Mouse (Mus musculus) MEL (cell line): Measurements from ENCODE around the gene Spem2. TPM values are rescaled to one million over a fixed set of nuclear protein-coding genes. Genes with fewer than 3 reads are reported as not detected.
A peak's percentile ranks its signal among the peaks of the same experiment; 100 is the strongest.

Experiments used
- DNase-seq: peaks from one replicate; pipeline ENCODE4 v3.0.0; 2011; ENCODE audit warnings: low read depth, low spot score
- H3K27ac ChIP-seq: 2 replicates; pipeline ENCODE4 v1.5.1; 2012; ENCODE audit warnings: low read depth, mild to moderate bottlenecking, control low read depth, low read length, moderate library complexity; ENCODE audit not compliant: control insufficient read depth
- H3K27me3 ChIP-seq, 2 experiments: fragments of 150-350 bp in 1 of 2; sonication (generic) in 1 of 2; 2 replicates each; pipeline ENCODE4 v1.6.1; 2012; ENCODE audit warnings: low read length in 2 of 2, mild to moderate bottlenecking in 2 of 2, improper control_type of control experiment in 1 of 2, moderate library complexity in 1 of 2; ENCODE audit not compliant: insufficient read depth in 2 of 2, control insufficient read depth in 1 of 2
- H3K36me3 ChIP-seq, 2 experiments: 2 replicates each; pipeline ENCODE4 v1.6.1; 2012 to 2014; ENCODE audit warnings: low read length in 2 of 2, improper control_type of control experiment in 1 of 2, inconsistent platforms in 1 of 2, mild to moderate bottlenecking in 1 of 2; ENCODE audit not compliant: insufficient read depth in 2 of 2, control insufficient read depth in 1 of 2
- H3K4me1 ChIP-seq, 2 experiments: fragments of 150-350 bp in 1 of 2; sonication (generic) in 1 of 2; 2 replicates each; pipeline ENCODE4 v1.6.1; 2012; ENCODE audit warnings: low read length in 2 of 2, improper control_type of control experiment in 1 of 2, mild to moderate bottlenecking in 1 of 2; ENCODE audit not compliant: insufficient read depth in 2 of 2, control insufficient read depth in 1 of 2
- H3K4me3 ChIP-seq, 2 experiments: fragments of 150-350 bp in 1 of 2; sonication (generic) in 1 of 2; 2 replicates each; pipeline ENCODE4 v1.5.1; 2012; ENCODE audit warnings: low read depth in 2 of 2, low read length in 2 of 2, mild to moderate bottlenecking in 2 of 2, moderate library complexity in 2 of 2, control low read depth in 1 of 2, improper control_type of control experiment in 1 of 2; ENCODE audit not compliant: control insufficient read depth in 1 of 2, insufficient read depth in 1 of 2
- H3K79me2 ChIP-seq: 2 replicates; pipeline ENCODE4 v1.6.1; 2012; ENCODE audit warnings: mild to moderate bottlenecking, low read length, moderate library complexity; ENCODE audit not compliant: control insufficient read depth, poor library complexity, insufficient read depth
- H3K9ac ChIP-seq: 2 replicates; pipeline ENCODE4 v1.6.1; 2012; ENCODE audit warnings: low read depth, mild to moderate bottlenecking, control low read depth, low read length, moderate library complexity; ENCODE audit not compliant: control insufficient read depth, poor library complexity, severe bottlenecking
- H3K9me3 ChIP-seq: fragments of 150-350 bp; sonication (generic); replicated peaks from 2 replicates; pipeline ENCODE4 v1.6.1; 2012; ENCODE audit warnings: mild to moderate bottlenecking, low read length, improper control_type of control experiment, moderate library complexity; ENCODE audit not compliant: insufficient read depth
- BHLHE40 ChIP-seq: IDR thresholded peaks from 2 replicates; pipeline ENCODE4 v1.6.1; 2012; ENCODE audit warnings: low read depth, mild to moderate bottlenecking, inconsistent platforms, low read length, improper control_type of control experiment, borderline replicate concordance
- CHD1 ChIP-seq: IDR thresholded peaks from 2 replicates; pipeline ENCODE4 v1.6.1; 2012; ENCODE audit warnings: low read depth, mild to moderate bottlenecking, inconsistent platforms, low read length, improper control_type of control experiment
- CHD2 ChIP-seq: IDR thresholded peaks from 2 replicates; pipeline ENCODE4 v1.6.1; 2011; ENCODE audit warnings: low read length, improper control_type of control experiment
- E2F4 ChIP-seq: IDR thresholded peaks from 2 replicates; pipeline ENCODE4 v1.6.1; 2011; ENCODE audit warnings: low read depth, low read length, improper control_type of control experiment, borderline replicate concordance
- ELF1 ChIP-seq: IDR thresholded peaks from 2 replicates; pipeline ENCODE4 v1.6.1; 2014; ENCODE audit warnings: low read depth, mild to moderate bottlenecking, inconsistent platforms, low read length, improper control_type of control experiment, moderate library complexity
- EP300 ChIP-seq, 2 experiments: IDR thresholded peaks; 2 replicates each; pipeline ENCODE4 v1.6.1; 2011; ENCODE audit warnings: improper control_type of control experiment in 2 of 2, low read length in 2 of 2, low read depth in 1 of 2, mild to moderate bottlenecking in 1 of 2
- ETS1 ChIP-seq: IDR thresholded peaks from 2 replicates; pipeline ENCODE4 v1.6.1; 2012; ENCODE audit warnings: low read depth, mild to moderate bottlenecking, inconsistent platforms, low read length, improper control_type of control experiment, moderate library complexity
- GABPA ChIP-seq: IDR thresholded peaks from 2 replicates; pipeline ENCODE4 v1.6.1; 2012; ENCODE audit warnings: low read depth, mild to moderate bottlenecking, inconsistent platforms, low read length, improper control_type of control experiment, moderate library complexity
- GATA1 ChIP-seq: IDR thresholded peaks from 2 replicates; pipeline ENCODE4 v1.6.1; 2011; ENCODE audit warnings: low read depth, low read length, improper control_type of control experiment
- HCFC1 ChIP-seq: IDR thresholded peaks from 2 replicates; pipeline ENCODE4 v1.6.1; 2012; ENCODE audit warnings: low read depth, mild to moderate bottlenecking, inconsistent platforms, low read length, improper control_type of control experiment, moderate library complexity
- JUND ChIP-seq: IDR thresholded peaks from 2 replicates; pipeline ENCODE4 v1.6.1; 2011; ENCODE audit warnings: low read depth, mild to moderate bottlenecking, improper control_type of control experiment, low read length
- MAFK ChIP-seq: IDR thresholded peaks from 2 replicates; pipeline ENCODE4 v1.6.1; 2011; ENCODE audit warnings: low read depth, mild to moderate bottlenecking, low read length, improper control_type of control experiment, borderline replicate concordance
- MAX ChIP-seq: IDR thresholded peaks from 2 replicates; pipeline ENCODE4 v1.6.1; 2011; ENCODE audit warnings: low read length, improper control_type of control experiment
- MAZ ChIP-seq: IDR thresholded peaks from 2 replicates; pipeline ENCODE4 v1.6.1; 2012; ENCODE audit warnings: low read depth, mild to moderate bottlenecking, inconsistent platforms, low read length, improper control_type of control experiment
- MEF2A ChIP-seq: IDR thresholded peaks from 2 replicates; pipeline ENCODE4 v1.6.1; 2014; ENCODE audit warnings: low read depth, mild to moderate bottlenecking, inconsistent platforms, low read length, improper control_type of control experiment; ENCODE audit not compliant: poor library complexity, insufficient replicate concordance, severe bottlenecking; ENCODE audit errors: extremely low read depth
- MYB ChIP-seq: IDR thresholded peaks from 2 replicates; pipeline ENCODE4 v1.6.1; 2011; ENCODE audit warnings: mild to moderate bottlenecking, low read depth, low read length, improper control_type of control experiment
- MYC ChIP-seq: IDR thresholded peaks from 2 replicates; pipeline ENCODE4 v1.6.1; 2011; ENCODE audit warnings: low read depth, mild to moderate bottlenecking, low read length, improper control_type of control experiment, moderate library complexity
- NELFE ChIP-seq: IDR thresholded peaks from 2 replicates; pipeline ENCODE4 v1.6.1; 2011; ENCODE audit warnings: low read depth, low read length, improper control_type of control experiment
- NRF1 ChIP-seq: IDR thresholded peaks from 2 replicates; pipeline ENCODE4 v1.6.1; 2014; ENCODE audit warnings: low read depth, mild to moderate bottlenecking, inconsistent platforms, low read length, improper control_type of control experiment, moderate library complexity; ENCODE audit not compliant: poor library complexity, insufficient read depth, severe bottlenecking
- POLR2A ChIP-seq, 2 experiments: IDR thresholded peaks; 2 replicates each; pipeline ENCODE4 v1.6.1; 2011 to 2012; ENCODE audit warnings: low read length in 2 of 2, mild to moderate bottlenecking in 2 of 2, control low read depth in 1 of 2, improper control_type of control experiment in 1 of 2, low read depth in 1 of 2, moderate library complexity in 1 of 2; ENCODE audit not compliant: control insufficient read depth in 1 of 2, insufficient read depth in 1 of 2, poor library complexity in 1 of 2
- POLR2AphosphoS2 ChIP-seq: IDR thresholded peaks from 2 replicates; pipeline ENCODE4 v1.6.1; 2011; ENCODE audit warnings: low read length, improper control_type of control experiment
- POLR2AphosphoS5 ChIP-seq: IDR thresholded peaks from 2 replicates; pipeline ENCODE4 v1.6.1; 2012; ENCODE audit warnings: low read depth, borderline replicate concordance, mild to moderate bottlenecking, inconsistent platforms, low read length, moderate library complexity, mixed read lengths
- RAD21 ChIP-seq: IDR thresholded peaks from 2 replicates; pipeline ENCODE4 v1.6.1; 2011; ENCODE audit warnings: mild to moderate bottlenecking, low read depth, low read length, improper control_type of control experiment
- RCOR1 ChIP-seq: IDR thresholded peaks from 2 replicates; pipeline ENCODE4 v1.6.1; 2012; ENCODE audit warnings: low read depth, mild to moderate bottlenecking, inconsistent platforms, low read length, improper control_type of control experiment
- SIN3A ChIP-seq: IDR thresholded peaks from 2 replicates; pipeline ENCODE4 v1.6.1; 2012; ENCODE audit warnings: low read length, improper control_type of control experiment, inconsistent platforms
- SMC3 ChIP-seq: IDR thresholded peaks from 2 replicates; pipeline ENCODE4 v1.6.1; 2011; ENCODE audit warnings: low read depth, low read length, improper control_type of control experiment
- TAL1 ChIP-seq: IDR thresholded peaks from 2 replicates; pipeline ENCODE4 v1.6.1; 2012; ENCODE audit warnings: mild to moderate bottlenecking, inconsistent platforms, low read length, moderate library complexity, mixed read lengths
- TBP ChIP-seq: IDR thresholded peaks from 2 replicates; pipeline ENCODE4 v1.8.0; 2011; ENCODE audit warnings: low read depth, low read length, improper control_type of control experiment
- TCF12 ChIP-seq: IDR thresholded peaks from 2 replicates; pipeline ENCODE4 v1.6.1; 2014; ENCODE audit warnings: low read depth, mild to moderate bottlenecking, inconsistent platforms, low read length, improper control_type of control experiment, moderate library complexity
- UBTF ChIP-seq: IDR thresholded peaks from 2 replicates; pipeline ENCODE4 v1.6.1; 2012; ENCODE audit warnings: low read depth, mild to moderate bottlenecking, inconsistent platforms, low read length, improper control_type of control experiment, moderate library complexity, borderline replicate concordance; ENCODE audit not compliant: insufficient read depth
- USF1 ChIP-seq: IDR thresholded peaks from 2 replicates; pipeline ENCODE4 v1.6.1; 2014; ENCODE audit warnings: low read depth, mild to moderate bottlenecking, inconsistent platforms, low read length, improper control_type of control experiment, moderate library complexity
- USF2 ChIP-seq, 2 experiments: IDR thresholded peaks; 2 replicates each; pipeline ENCODE4 v1.6.1; 2011 to 2012; ENCODE audit warnings: improper control_type of control experiment in 2 of 2, low read length in 2 of 2, borderline replicate concordance in 1 of 2, inconsistent platforms in 1 of 2, low read depth in 1 of 2, mild to moderate bottlenecking in 1 of 2; ENCODE audit not compliant: insufficient read depth in 1 of 2
- ZC3H11A ChIP-seq: IDR thresholded peaks from 2 replicates; pipeline ENCODE4 v1.6.1; 2012; ENCODE audit warnings: low read depth, mild to moderate bottlenecking, inconsistent platforms, low read length, improper control_type of control experiment
- ZNF384 ChIP-seq: IDR thresholded peaks from 2 replicates; pipeline ENCODE4 v1.6.1; 2012; ENCODE audit warnings: low read depth, mild to moderate bottlenecking, inconsistent platforms, low read length, improper control_type of control experiment
- polyA plus RNA-seq, 2 experiments: library from polyadenylated mRNA; stranded (reverse) in 1 of 2; unstranded in 1 of 2; fragments of >175 nt in 1 of 2; fragments of >200 nt in 1 of 2; gene quantifications; 2 replicates each; pipeline versions ENCODE4 v1.2.1 to v1.2.4; 2012; ENCODE audit warnings: low replicate concordance in 2 of 2, low read depth in 1 of 2; ENCODE audit not compliant: insufficient read length in 2 of 2, insufficient read depth in 1 of 2, missing spikeins in 1 of 2
- total RNA-seq: library from RNA; depleted of rRNA; stranded (reverse); fragments of 300-350 nt; gene quantifications from 2 replicates; pipeline ENCODE4 v1.2.3, GENCODE M21; 2012

Gene Spem2
- total and polyA plus RNA-seq, 3 experiments: not detected

DNA sequence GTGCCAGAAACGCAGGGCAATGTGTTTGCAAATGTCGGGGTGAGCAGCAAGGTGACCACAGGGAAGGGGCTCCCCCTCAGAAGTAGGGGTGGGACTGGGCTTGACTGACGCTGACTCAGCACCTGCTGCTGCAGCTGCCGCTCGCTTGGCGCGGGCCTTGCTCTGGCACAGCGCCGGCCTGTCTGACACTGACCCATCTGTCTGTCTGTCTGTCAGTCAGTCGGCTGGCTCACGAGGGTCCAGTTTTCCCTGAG, 18.2 kb downstream of the Spem2 start (continued):
- no peak for TF ChIP-seq UBTF

DNA sequence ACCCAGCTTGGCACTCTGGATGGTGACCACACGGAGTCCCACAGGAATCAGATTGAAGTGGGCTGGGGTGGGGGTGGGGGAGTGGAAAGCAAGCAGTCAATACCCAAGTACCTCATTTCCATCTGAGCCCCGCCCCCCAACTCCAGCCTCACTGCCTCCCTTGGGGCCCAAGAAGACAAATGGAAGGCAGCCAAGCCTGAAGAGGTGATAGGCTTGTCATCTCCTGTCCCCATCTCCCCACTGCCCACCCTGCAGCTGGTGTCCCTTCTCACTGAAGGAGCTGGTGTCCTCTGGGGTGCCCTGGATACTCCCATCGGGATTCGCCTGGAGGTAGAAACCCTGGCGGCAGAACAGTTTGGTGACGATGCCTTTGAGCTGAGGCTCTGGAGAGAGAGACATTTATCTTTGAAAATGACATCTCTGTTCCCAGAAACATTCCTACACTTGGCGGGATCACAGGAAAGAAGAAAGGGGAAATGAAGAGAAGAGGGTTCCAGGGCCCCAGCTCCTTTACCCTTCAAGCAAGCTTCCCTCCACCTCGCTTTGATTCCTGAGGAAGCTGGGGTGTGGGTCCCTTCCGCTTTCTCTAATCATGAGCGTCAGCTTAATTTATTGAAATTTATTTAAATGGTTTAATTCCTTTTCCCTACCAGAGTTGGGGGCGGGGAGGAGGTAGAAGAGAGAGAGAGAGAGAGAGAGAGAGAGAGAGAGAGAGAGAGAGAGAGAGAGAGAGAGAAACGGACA, 18.7 kb downstream of the Spem2 start:
- H3K4me3 ChIP-seq: peak overlapping the region; percentile 58 to 89
- DNase-seq: peak; percentile 92
- no peaks in the 10 kb centered on the region for H3K27me3 ChIP-seq
- H3K9ac ChIP-seq: peak overlapping the region; percentile 77
- no peaks in the 10 kb centered on the region for H3K9me3 ChIP-seq
- peaks cover 8% of the 10 kb centered on the region; the same call in 1 of the 2 replicates for H3K79me2 ChIP-seq
- peaks cover 0 to 11% of the 10 kb centered on the region in 2 experiments; a peak in 2 of 4 replicates for H3K36me3 ChIP-seq
- H3K27ac ChIP-seq: peak overlapping the region; percentile 74
- peaks cover 8 to 20% of the 10 kb centered on the region in 2 experiments for H3K4me1 ChIP-seq
- TF ChIP-seq MEF2A: no peak
- TF ChIP-seq EP300 (IDR thresholded peaks at IDR 0.05; ENCODE audit: low read depth in 1 of 2, low read length in 2 of 2): peak; percentile 44; a peak in 3 of 4 replicates
- 0 out of 2 replicates have a peak, but pooled peaks have one; percentile 83 for TF ChIP-seq JUND
- TF ChIP-seq UBTF: no peak
- TF ChIP-seq POLR2AphosphoS5: no peak
- no peak for TF ChIP-seq USF1
- no peak for TF ChIP-seq E2F4
- no peak for TF ChIP-seq MAX
- TF ChIP-seq MAFK: no peak
- TF ChIP-seq GATA1: no peak; the same call in 1 of the 2 replicates
- TF ChIP-seq MYB: no peak
- no peak for TF ChIP-seq POLR2A (IDR thresholded peaks at IDR 0.05; ENCODE audit: control insufficient read depth in 1 of 2, insufficient read depth in 1 of 2, low read depth in 1 of 2, low read length in 2 of 2, poor library complexity in 1 of 2)
- no peak for TF ChIP-seq MYC
- no peak for TF ChIP-seq POLR2AphosphoS2
- no peak; the same call in 1 of the 2 replicates for TF ChIP-seq HCFC1
- peak; percentile 15; the same call in 1 of the 2 replicates for TF ChIP-seq SIN3A
- TF ChIP-seq RAD21: no peak
- no peak for TF ChIP-seq USF2 (IDR thresholded peaks at IDR 0.05; ENCODE audit: borderline replicate concordance in 1 of 2, insufficient read depth in 1 of 2, low read depth in 1 of 2, low read length in 2 of 2)
- no peak; the same call in none of the 2 replicates for TF ChIP-seq NELFE
- peak; percentile 57; the same call in 1 of the 2 replicates for TF ChIP-seq ETS1
- no peak for TF ChIP-seq NRF1
- TF ChIP-seq CHD2: peak; percentile 51
- TF ChIP-seq BHLHE40: no peak; the same call in 1 of the 2 replicates
- TF ChIP-seq MAZ: peak; percentile 61; the same call in 1 of the 2 replicates
- no peak for TF ChIP-seq RCOR1
- no peak for TF ChIP-seq ZC3H11A
- no peak for TF ChIP-seq TAL1
- no peak for TF ChIP-seq GABPA
- no peak for TF ChIP-seq SMC3
- peak; percentile 66 for TF ChIP-seq ELF1
- TF ChIP-seq TCF12: peak; percentile 62
- 0 out of 2 replicates have a peak, but pooled peaks have one; percentile 24 for TF ChIP-seq TBP
- TF ChIP-seq CHD1: no peak
- TF ChIP-seq ZNF384: no peak
